In genomic region chr2:94177294-94177693, GRCm38 (mm10) we compare ENCODE assay signal across 11 mouse cellular contexts. TPM values are rescaled to one million over a fixed set of nuclear protein-coding genes. Genes with fewer than 3 reads are reported as not detected.
DNase-seq lines count a peak whose midpoint lies in the region; ATAC-seq lines count a peak whose summit lies in the region.
"Had no signal": no experiment of that assay in that cellular context is flagged by ENCODE, and none has a peak within 500 bp of the region (broad histone marks: within the 10 kb centered on the region; RNA-seq: fewer than 3 reads in every experiment).

No protein-coding gene starts in this region.

- DNase-seq in heart, postnatal 14 days, result no peak
- DNase-seq in embryonic facial prominence, embryonic 10.5 days (ENCODE audit: low spot score), result no peak
- no peak for DNase-seq in urinary bladder, postnatal 36 days (ENCODE audit: low spot score in 2 of 2)
- no peak for DNase-seq in left cerebral cortex, adult 18-20 months (ENCODE audit: low spot score in 2 of 2)
- DNase-seq: cerebellum, adult 9-11 months; kidney, adult 2 months; right cerebral cortex, adult 18-20 months; thymus, adult 18-20 months had no signal

- H3K27me3 ChIP-seq in heart, embryonic 15.5 days, result no peaks in the 10 kb centered on the region
- H3K27me3 ChIP-seq in embryonic facial prominence, embryonic 10.5 days (replicated peaks; ENCODE audit: low read depth, poor library complexity, severe bottlenecking), result no peaks in the 10 kb centered on the region
- H3K27me3 ChIP-seq in hindbrain, embryonic 15.5 days, result no peaks in the 10 kb centered on the region
- no peaks in the 10 kb centered on the region for H3K27me3 ChIP-seq in midbrain, embryonic 13.5 days

- peaks cover 13% of the 10 kb centered on the region for H3K4me1 ChIP-seq in heart, embryonic 15.5 days (replicated peaks)
- H3K4me1 ChIP-seq in embryonic facial prominence, embryonic 10.5 days, result peaks cover 14% of the 10 kb centered on the region
- peaks cover 13% of the 10 kb centered on the region for H3K4me1 ChIP-seq in hindbrain, embryonic 15.5 days (replicated peaks)
- peaks cover 15% of the 10 kb centered on the region for H3K4me1 ChIP-seq in midbrain, embryonic 13.5 days (replicated peaks)

- H3K9me3 ChIP-seq in heart, embryonic 15.5 days (replicated peaks), result no peaks in the 10 kb centered on the region
- no peaks in the 10 kb centered on the region for H3K9me3 ChIP-seq in embryonic facial prominence, embryonic 10.5 days
- H3K9me3 ChIP-seq in hindbrain, embryonic 15.5 days, result no peaks in the 10 kb centered on the region
- no peaks in the 10 kb centered on the region for H3K9me3 ChIP-seq in midbrain, embryonic 13.5 days

- no peak for ATAC-seq in heart, embryonic 15.5 days (replicated peaks; ENCODE audit: insufficient number of reproducible peaks, insufficient read depth, low FRiP score, low read depth)
- ATAC-seq in hindbrain, embryonic 15.5 days (ENCODE audit: low FRiP score, low read depth), result no peak
- no peak for ATAC-seq in midbrain, embryonic 13.5 days

- no peak overlapping the region for H3K4me3 ChIP-seq in heart, embryonic 15.5 days
- H3K4me3 ChIP-seq in embryonic facial prominence, embryonic 10.5 days, result peak overlapping the region; percentile 81
- no peak overlapping the region for H3K4me3 ChIP-seq in hindbrain, embryonic 15.5 days
- H3K4me3 ChIP-seq in midbrain, embryonic 13.5 days (replicated peaks), result peak overlapping the region; percentile 9; the same call in 1 of the 2 replicates

- intact Hi-C loops in heart, postnatal 14 days (cut with DNase I), result no loop called here

- H3K4me2 ChIP-seq in heart, embryonic 15.5 days, result peak overlapping the region; percentile 64; the same call in 1 of the 2 replicates
- peak overlapping the region; percentile 76 for H3K4me2 ChIP-seq in hindbrain, embryonic 15.5 days
- peak overlapping the region; percentile 93 for H3K4me2 ChIP-seq in midbrain, embryonic 13.5 days (replicated peaks)

- 79% methylated on average over 6 of the region's 6 CpGs for WGBS in heart, embryonic 15.5 days
- 87% methylated on average over 6 of the region's 6 CpGs for WGBS in embryonic facial prominence, embryonic 10.5 days
- WGBS in hindbrain, embryonic 15.5 days, result 85% methylated on average over 6 of the region's 6 CpGs
- WGBS in midbrain, embryonic 13.5 days, result 88% methylated on average over 6 of the region's 6 CpGs

- H3K27ac ChIP-seq in heart, embryonic 15.5 days, result no peak overlapping the region
- H3K27ac ChIP-seq in embryonic facial prominence, embryonic 10.5 days (replicated peaks), result no peak overlapping the region
- H3K27ac ChIP-seq in hindbrain, embryonic 15.5 days (replicated peaks), result no peak overlapping the region
- H3K27ac ChIP-seq in midbrain, embryonic 13.5 days, result no peak overlapping the region

- 0 out of 2 replicates have a peak overlapping the region, but pooled peaks have one; percentile 88 for H3K9ac ChIP-seq in heart, embryonic 15.5 days
- H3K9ac ChIP-seq in hindbrain, embryonic 15.5 days, result no peak overlapping the region
- H3K9ac ChIP-seq in midbrain, embryonic 13.5 days (replicated peaks), result no peak overlapping the region

- no peaks in the 10 kb centered on the region for H3K36me3 ChIP-seq in heart, embryonic 15.5 days
- no peaks in the 10 kb centered on the region for H3K36me3 ChIP-seq in embryonic facial prominence, embryonic 10.5 days (replicated peaks)
- no peaks in the 10 kb centered on the region for H3K36me3 ChIP-seq in hindbrain, embryonic 15.5 days
- no peaks in the 10 kb centered on the region for H3K36me3 ChIP-seq in midbrain, embryonic 13.5 days

RNA-seq across cellular contexts. Expression of gene Hsd17b12, which starts 19.5 kb away (rescaled TPM):
- polyA plus RNA-seq in heart, embryonic 15.5 days (2015; fragmentation: Nextera tagmentation; extraction: Ambion mirVana), result 58.7 and 70.3 TPM in 2 replicates
- 10 to 100 TPM; 21.0 to 21.1 TPM for total RNA-seq in heart, postnatal 14 days (2021)
- 130 and 135 TPM in 2 replicates for polyA plus RNA-seq in embryonic facial prominence, embryonic 10.5 days (2016; fragmentation: Nextera tagmentation; extraction: Ambion mirVana)
- polyA plus RNA-seq in hindbrain, embryonic 15.5 days (2015; fragmentation: Nextera tagmentation; extraction: Ambion mirVana), result 143 TPM in 2 replicates
- 122 and 131 TPM in 2 replicates for polyA plus RNA-seq in midbrain, embryonic 13.5 days (2015; fragmentation: Nextera tagmentation; extraction: Ambion mirVana)
- total RNA-seq in left cerebral cortex, adult 18-20 months (2021), result 10 to 100 TPM; 75.3 to 82.1 TPM

Comparison
In these comparisons a context has a peak if more than half of its experiments do, and no peak if none do; other contexts are left out.
1. H3K4me3 ChIP-seq: peak in embryonic facial prominence, embryonic 10.5 days (single experiment) and midbrain, embryonic 13.5 days (single experiment); none in heart, embryonic 15.5 days (single experiment) and hindbrain, embryonic 15.5 days (single experiment).
2. Peak in every context shown above with its lines, with median percentiles within 50 percentile points of each other: H3K4me2 ChIP-seq.